Mouse (Mus musculus): ENCODE measurements around the gene H2-T3.

DNA sequence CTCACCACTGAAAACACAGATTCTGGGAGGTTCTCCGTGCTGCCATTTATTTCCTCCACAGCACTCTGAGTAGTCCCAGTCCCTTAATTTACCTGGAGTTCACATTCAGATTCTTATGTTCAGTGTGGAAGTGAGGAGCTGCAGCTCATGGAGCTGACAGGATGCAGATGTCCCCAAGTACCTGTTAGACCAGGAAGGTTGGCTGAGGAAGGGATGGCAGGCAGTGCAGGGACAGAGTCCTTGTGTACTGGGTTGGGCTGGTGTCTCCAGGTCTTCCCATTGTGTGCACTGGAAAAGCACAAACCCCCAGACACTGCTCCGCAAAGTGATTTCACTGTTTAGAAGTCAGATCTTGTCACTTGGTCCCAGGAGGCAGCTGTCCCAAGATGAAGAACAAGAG lies 11.8 kb upstream of the H2-T3 start:
- TF ChIP-seq CTCF (IDR thresholded peaks at IDR 0.05; ENCODE audit: low read depth) = no peak
- TF ChIP-seq EP300 (IDR thresholded peaks at IDR 0.05; ENCODE audit: low read depth) = no peak
